Mouse (Mus musculus) testis, adult 2 months (tissue): ENCODE measurements around the gene Axl.

ENCODE experiments used
- CTCF ChIP-seq: fragments of 200-500 bp; IDR thresholded peaks from 2 replicates; pipeline ENCODE4 v1.5.1; 2012; ENCODE audit warnings: low read depth, mild to moderate bottlenecking, inconsistent platforms, low read length, moderate library complexity; ENCODE audit not compliant: control insufficient read depth, insufficient read depth, insufficient replicate concordance
- POLR2A ChIP-seq: fragments of 200-500 bp; IDR thresholded peaks from 2 replicates; pipeline ENCODE4 v1.6.1; 2012; ENCODE audit warnings: low read depth, mild to moderate bottlenecking, inconsistent platforms, low read length, moderate library complexity; ENCODE audit not compliant: control insufficient read depth

- TF ChIP-seq POLR2A = no peak
- no peak for TF ChIP-seq CTCF
Observed at GRCm38 (mm10) chr7:25799369-25799768, 10.9 kb upstream of the Axl start.
